Comparison of ENCODE assay signal across 8 mouse cellular contexts in genomic region chr19:8920836-8921291, GRCm38 (mm10). TPM values are rescaled to one million over a fixed set of nuclear protein-coding genes. Genes with fewer than 3 reads are reported as not detected.
DNase-seq lines count a peak whose midpoint lies in the region; ATAC-seq and TF ChIP-seq lines count a peak whose summit lies in the region.

No protein-coding gene starts in this region.

- intact Hi-C loops in gastrocnemius, postnatal 36 days (cut with DNase I) = no loop called here

- peaks cover 19% of the 10 kb centered on the region for H3K79me2 ChIP-seq in CH12.LX (replicated peaks; ENCODE audit: control insufficient read depth, extremely low read depth, insufficient read depth, poor library complexity, severe bottlenecking)
- H3K79me2 ChIP-seq in macrophage (ENCODE audit: inconsistent target) = peaks cover 47% of the 10 kb centered on the region

- peak overlapping the region; percentile 81 to 95 (median 94) for H3K4me3 ChIP-seq in CH12.LX (replicated peaks in 1 of 3; ENCODE audit: low read depth in 2 of 3, low read length in 2 of 3, poor library complexity in 1 of 3)
- peak overlapping the region; percentile 82 for H3K4me3 ChIP-seq in embryonic facial prominence, embryonic 13.5 days
- H3K4me3 ChIP-seq in intestine, embryonic 16.5 days (ENCODE audit: low read length) = peak overlapping the region; percentile 83
- H3K4me3 ChIP-seq in macrophage (ENCODE audit: inconsistent target) = peak overlapping the region; percentile 93

- under 1% methylated on average over 6 of the region's 6 CpGs for whole genome bisulfite sequencing in embryonic facial prominence, embryonic 13.5 days
- 2% methylated on average over 6 of the region's 6 CpGs for WGBS in intestine, embryonic 16.5 days
- WGBS in macrophage (ENCODE audit: missing documents) = 1% methylated on average over 6 of the region's 6 CpGs

- H3K4me1 ChIP-seq in CH12.LX (ENCODE audit: control insufficient read depth in 1 of 2, insufficient read depth in 2 of 2) = peaks cover 0 to 18% of the 10 kb centered on the region in 2 experiments; a peak in 2 of 4 replicates
- peaks cover 17% of the 10 kb centered on the region for H3K4me1 ChIP-seq in embryonic facial prominence, embryonic 13.5 days
- peaks cover 10% of the 10 kb centered on the region; the same call in 1 of the 2 replicates for H3K4me1 ChIP-seq in intestine, embryonic 16.5 days (ENCODE audit: control insufficient read depth, insufficient read depth, low read length)

- H3K9me3 ChIP-seq in CH12.LX (replicated peaks; ENCODE audit: low read length) = no peaks in the 10 kb centered on the region
- no peaks in the 10 kb centered on the region for H3K9me3 ChIP-seq in embryonic facial prominence, embryonic 13.5 days
- H3K9me3 ChIP-seq in intestine, embryonic 16.5 days (ENCODE audit: control insufficient read depth, low read length) = no peaks in the 10 kb centered on the region

- no peaks in the 10 kb centered on the region for H3K27me3 ChIP-seq in CH12.LX (replicated peaks)
- H3K27me3 ChIP-seq in embryonic facial prominence, embryonic 13.5 days = no peaks in the 10 kb centered on the region
- no peaks in the 10 kb centered on the region for H3K27me3 ChIP-seq in intestine, embryonic 16.5 days (replicated peaks; ENCODE audit: control insufficient read depth, insufficient read depth, low read length)

- TF ChIP-seq EP300 in CH12.LX (IDR thresholded peaks at IDR 0.05; ENCODE audit: low read length) = no peak

- dilution Hi-C loops in CH12.LX (cut with MboI; ENCODE audit: extremely low pct_ligation_motif_present, extremely low pct_unique_long_range_greater_than_20kb, low sequenced_read_pairs) = no loop called here

- H3K4me2 ChIP-seq in CH12.LX (ENCODE audit: insufficient read depth, low read depth, poor library complexity, severe bottlenecking) = peak overlapping the region; percentile 74
- peak overlapping the region; percentile 76 for H3K4me2 ChIP-seq in embryonic facial prominence, embryonic 13.5 days
- peak overlapping the region; percentile 75 for H3K4me2 ChIP-seq in intestine, embryonic 16.5 days (ENCODE audit: low read depth, low read length)

- peak overlapping the region; percentile 96 for H3K9ac ChIP-seq in CH12.LX (ENCODE audit: insufficient read depth, low read depth)
- peak overlapping the region; percentile 84 for H3K9ac ChIP-seq in embryonic facial prominence, embryonic 13.5 days
- H3K9ac ChIP-seq in intestine, embryonic 16.5 days (ENCODE audit: low read depth, low read length) = peak overlapping the region; percentile 86

- no peak for TF ChIP-seq RAD21 in CH12.LX (IDR thresholded peaks at IDR 0.05; ENCODE audit: low read depth, low read length)

- ATAC-seq in embryonic facial prominence, embryonic 13.5 days (ENCODE audit: insufficient number of reproducible peaks, insufficient read depth, low FRiP score, low TSS enrichment, low read depth) = no peak; the same call in 1 of the 2 replicates
- ATAC-seq in intestine, embryonic 16.5 days = peak; percentile 11; the same call in 1 of the 2 replicates

- peaks cover 21 to 39% of the 10 kb centered on the region in 2 experiments for H3K36me3 ChIP-seq in CH12.LX (replicated peaks in 1 of 2; ENCODE audit: control insufficient read depth in 1 of 2, insufficient read depth in 1 of 2, low read length in 1 of 2)
- H3K36me3 ChIP-seq in embryonic facial prominence, embryonic 13.5 days = peaks cover 25% of the 10 kb centered on the region
- no peaks in the 10 kb centered on the region; the same call in 1 of the 2 replicates for H3K36me3 ChIP-seq in intestine, embryonic 16.5 days (ENCODE audit: control insufficient read depth, insufficient read depth, low read length)
- H3K36me3 ChIP-seq in macrophage (ENCODE audit: inconsistent target) = peaks cover 14% of the 10 kb centered on the region

- TF ChIP-seq CTCF in CH12.LX (conservative IDR thresholded peaks at IDR 0.05 in 1 of 2, IDR thresholded peaks at IDR 0.05 in 1 of 2; ENCODE audit: low read depth in 2 of 2, low read length in 2 of 2) = no peak

- H3K27ac ChIP-seq in CH12.LX (ENCODE audit: insufficient read depth, low read depth) (peak overlapping the region; percentile 96), macrophage (peak overlapping the region; percentile 81)
- peak overlapping the region; percentile 89 for H3K27ac ChIP-seq in embryonic facial prominence, embryonic 13.5 days
- H3K27ac ChIP-seq in intestine, embryonic 16.5 days (ENCODE audit: low read length) = peak overlapping the region; percentile 96

- TF ChIP-seq POLR2A in CH12.LX (IDR thresholded peaks at IDR 0.05; ENCODE audit: low read depth, low read length) = no peak

- in situ Hi-C loops in CH12.LX (cut with MboI; ENCODE audit: low pct_ligation_motif_present, low pct_unique_long_range_greater_than_20kb, low sequenced_read_pairs) = no loop called here

- DNase-seq in adrenal gland, postnatal 10 days = peak; percentile 50
- no peak for DNase-seq in adrenal gland, postnatal 25 days
- peak; percentile 69 for DNase-seq in CH12.LX (ENCODE audit: extremely low read depth)
- peak; percentile 60 for DNase-seq in yolk sac, embryonic 10.5 days (ENCODE audit: low spot score)
- no peak for DNase-seq in gastrocnemius, postnatal 36 days

RNA-seq across cellular contexts. Expression of gene B3gat3, which starts 0.7 kb away (rescaled TPM):
- 10 to 100 TPM; 55.1 to 59.3 TPM for total RNA-seq in adrenal gland, postnatal 10 days (2021)
- 58.5 and 60.9 TPM in 2 replicates for total RNA-seq in adrenal gland, postnatal 25 days (2021)
- total RNA-seq in CH12.LX (2012; rRNA removed) (49.9 and 54.8 TPM in 2 replicates), CH12.LX (2014; rRNA removed) (17.8 and 18.6 TPM in 2 replicates)
- polyA plus RNA-seq in CH12.LX (2012; ENCODE audit: insufficient read length, low read depth) (31.0 and 33.0 TPM in 2 replicates), macrophage (2018) (38.7 to 45.8 TPM (median 41.0 TPM) in 3 replicates)
- polyA plus RNA-seq in embryonic facial prominence, embryonic 13.5 days (2015; fragmentation: Nextera tagmentation; extraction: Ambion mirVana) = 44.7 and 54.6 TPM in 2 replicates
- polyA plus RNA-seq in intestine, embryonic 16.5 days (2015; fragmentation: Nextera tagmentation; extraction: Ambion mirVana) = 44.0 and 45.4 TPM in 2 replicates
- 10 to 100 TPM; 29.6 to 81.2 (median 48.4) TPM for total RNA-seq in macrophage (2018; cell fraction: chromatin; rRNA removed)
- 10 to 100 TPM; 37.3 to 67.2 (median 51.4) TPM for total RNA-seq in macrophage (2018; cell fraction: cytosol; rRNA removed)
- total RNA-seq in macrophage (2018; cell fraction: nucleus; rRNA removed) = 10 to 100 TPM; 40.3 to 92.7 (median 59.2) TPM
- 10 to 100 TPM; 28.3 to 31.2 TPM for total RNA-seq in gastrocnemius, postnatal 36 days (2021)

RNA-seq across cellular contexts. Expression of gene Rom1, which starts 8.3 kb away (rescaled TPM):
- 10 to 100 TPM; 17.4 to 24.0 TPM for total RNA-seq in adrenal gland, postnatal 10 days (2021)
- total RNA-seq in adrenal gland, postnatal 25 days (2021) = 33.4 and 33.8 TPM in 2 replicates
- total RNA-seq in CH12.LX (2012; rRNA removed) (5.5 and 5.6 TPM in 2 replicates), CH12.LX (2014; rRNA removed) (4.2 and 4.7 TPM in 2 replicates)
- polyA plus RNA-seq in CH12.LX (2012; ENCODE audit: insufficient read length, low read depth) (4.8 and 4.9 TPM in 2 replicates), macrophage (2018) (1.3 to 2.3 TPM (median 1.9 TPM) in 3 replicates)
- 2.7 and 3.3 TPM in 2 replicates for polyA plus RNA-seq in embryonic facial prominence, embryonic 13.5 days (2015; fragmentation: Nextera tagmentation; extraction: Ambion mirVana)
- polyA plus RNA-seq in intestine, embryonic 16.5 days (2015; fragmentation: Nextera tagmentation; extraction: Ambion mirVana) = 3.1 and 3.3 TPM in 2 replicates
- total RNA-seq in macrophage (2018; cell fraction: chromatin; rRNA removed) = 1 to 10 TPM in 13 of 26 experiments, under 1 TPM in 12, not detected in 1; 0.54 to 3.8 (median 1.0) TPM
- 1 to 10 TPM; 1.0 to 2.9 (median 1.9) TPM for total RNA-seq in macrophage (2018; cell fraction: cytosol; rRNA removed)
- total RNA-seq in macrophage (2018; cell fraction: nucleus; rRNA removed) = 1 to 10 TPM in 23 of 26 experiments, under 1 TPM in 3; 0.69 to 4.4 (median 2.1) TPM
- total RNA-seq in gastrocnemius, postnatal 36 days (2021) = 10 to 100 TPM in 1 of 2 experiments, 1 to 10 TPM in 1; 6.9 to 11.0 TPM

RNA-seq across cellular contexts. Expression of gene Eml3, which starts 8.5 kb away (rescaled TPM):
- total RNA-seq in adrenal gland, postnatal 10 days (2021) = 10 to 100 TPM; 43.6 to 53.3 TPM
- total RNA-seq in adrenal gland, postnatal 25 days (2021) = 57.2 and 67.5 TPM in 2 replicates
- 33.3 and 33.6 TPM in 2 replicates for total RNA-seq in CH12.LX (2012; rRNA removed)
- 18.7 and 20.4 TPM in 2 replicates for total RNA-seq in CH12.LX (2014; rRNA removed)
- polyA plus RNA-seq in CH12.LX (2012; ENCODE audit: insufficient read length, low read depth) = 35.2 and 37.3 TPM in 2 replicates
- polyA plus RNA-seq in embryonic facial prominence, embryonic 13.5 days (2015; fragmentation: Nextera tagmentation; extraction: Ambion mirVana) = 32.3 and 32.8 TPM in 2 replicates
- polyA plus RNA-seq in intestine, embryonic 16.5 days (2015; fragmentation: Nextera tagmentation; extraction: Ambion mirVana) = 22.6 and 23.5 TPM in 2 replicates
- 100 to 1,000 TPM in 9 of 26 experiments, 10 to 100 TPM in 17; 50.6 to 172 (median 87.4) TPM for total RNA-seq in macrophage (2018; cell fraction: chromatin; rRNA removed)
- total RNA-seq in macrophage (2018; cell fraction: cytosol; rRNA removed) = 10 to 100 TPM; 10.0 to 28.9 (median 19.9) TPM
- 10 to 100 TPM; 26.1 to 93.8 (median 46.9) TPM for total RNA-seq in macrophage (2018; cell fraction: nucleus; rRNA removed)
- 17.0 to 32.0 TPM (median 23.3 TPM) in 3 replicates for polyA plus RNA-seq in macrophage (2018)
- total RNA-seq in gastrocnemius, postnatal 36 days (2021) = 1 to 10 TPM; 5.1 to 7.3 TPM

RNA-seq across cellular contexts. Expression of gene Mta2, which starts 20.8 kb away (rescaled TPM):
- 100 to 1,000 TPM in 1 of 2 experiments, 10 to 100 TPM in 1; 94.8 to 111 TPM for total RNA-seq in adrenal gland, postnatal 10 days (2021)
- total RNA-seq in adrenal gland, postnatal 25 days (2021) = 98.6 and 104 TPM in 2 replicates
- 131 and 158 TPM in 2 replicates for total RNA-seq in CH12.LX (2012; rRNA removed)
- 115 and 117 TPM in 2 replicates for total RNA-seq in CH12.LX (2014; rRNA removed)
- 149 and 162 TPM in 2 replicates for polyA plus RNA-seq in CH12.LX (2012; ENCODE audit: insufficient read length, low read depth)
- 187 and 189 TPM in 2 replicates for polyA plus RNA-seq in embryonic facial prominence, embryonic 13.5 days (2015; fragmentation: Nextera tagmentation; extraction: Ambion mirVana)
- polyA plus RNA-seq in intestine, embryonic 16.5 days (2015; fragmentation: Nextera tagmentation; extraction: Ambion mirVana) = 119 and 130 TPM in 2 replicates
- 100 to 1,000 TPM in 24 of 26 experiments, 10 to 100 TPM in 2; 88.3 to 226 (median 144) TPM for total RNA-seq in macrophage (2018; cell fraction: chromatin; rRNA removed)
- total RNA-seq in macrophage (2018; cell fraction: cytosol; rRNA removed) = 10 to 100 TPM; 44.2 to 69.6 (median 59.4) TPM
- 100 to 1,000 TPM in 7 of 26 experiments, 10 to 100 TPM in 19; 59.1 to 117 (median 82.6) TPM for total RNA-seq in macrophage (2018; cell fraction: nucleus; rRNA removed)
- 63.1 to 68.2 TPM (median 63.7 TPM) in 3 replicates for polyA plus RNA-seq in macrophage (2018)
- total RNA-seq in gastrocnemius, postnatal 36 days (2021) = 10 to 100 TPM; 19.4 to 24.1 TPM

RNA-seq across cellular contexts. Expression of gene Ganab, which starts 23.0 kb away (rescaled TPM):
- 100 to 1,000 TPM; 142 to 150 TPM for total RNA-seq in adrenal gland, postnatal 10 days (2021)
- total RNA-seq in adrenal gland, postnatal 25 days (2021) = 196 and 200 TPM in 2 replicates
- total RNA-seq in CH12.LX (2012; rRNA removed) = 165 and 169 TPM in 2 replicates
- total RNA-seq in CH12.LX (2014; rRNA removed) = 85.7 and 97.0 TPM in 2 replicates
- 139 and 143 TPM in 2 replicates for polyA plus RNA-seq in CH12.LX (2012; ENCODE audit: insufficient read length, low read depth)
- 107 and 108 TPM in 2 replicates for polyA plus RNA-seq in embryonic facial prominence, embryonic 13.5 days (2015; fragmentation: Nextera tagmentation; extraction: Ambion mirVana)
- 95.7 and 100 TPM in 2 replicates for polyA plus RNA-seq in intestine, embryonic 16.5 days (2015; fragmentation: Nextera tagmentation; extraction: Ambion mirVana)
- total RNA-seq in macrophage (2018; cell fraction: chromatin; rRNA removed) = 100 to 1,000 TPM in 15 of 26 experiments, 10 to 100 TPM in 11; 45.1 to 179 (median 124) TPM
- total RNA-seq in macrophage (2018; cell fraction: cytosol; rRNA removed) = 100 to 1,000 TPM in 2 of 26 experiments, 10 to 100 TPM in 24; 41.7 to 105 (median 69.9) TPM
- 100 to 1,000 TPM in 25 of 26 experiments, 10 to 100 TPM in 1; 70.2 to 221 (median 130) TPM for total RNA-seq in macrophage (2018; cell fraction: nucleus; rRNA removed)
- polyA plus RNA-seq in macrophage (2018) = 70.1 to 93.3 TPM (median 80.1 TPM) in 3 replicates
- total RNA-seq in gastrocnemius, postnatal 36 days (2021) = 10 to 100 TPM; 19.3 to 19.9 TPM

Comparison
In these comparisons a context has a peak if more than half of its experiments do, and no peak if none do; other contexts are left out.
1. DNase-seq: peak in adrenal gland, postnatal 10 days (single experiment), CH12.LX (single experiment) and yolk sac, embryonic 10.5 days (single experiment); none in adrenal gland, postnatal 25 days (single experiment) and gastrocnemius, postnatal 36 days (0 of 2).
2. Peak in every context shown above with its lines, with median percentiles within 50 percentile points of each other: H3K27ac ChIP-seq, H3K4me2 ChIP-seq, H3K4me3 ChIP-seq and H3K9ac ChIP-seq.